Mouse (Mus musculus) G1E (cell line): ENCODE measurements around the gene Ccdc113.

Source experiments
- CTCF ChIP-seq: IDR thresholded peaks from 2 replicates; pipeline ENCODE4 v1.5.1; 2012; ENCODE audit warnings: low read depth, low read length, inconsistent platforms, mixed read lengths
- GATA1 ChIP-seq: IDR thresholded peaks from 2 replicates; pipeline ENCODE4 v1.6.1; 2012; ENCODE audit warnings: borderline replicate concordance, low read length, inconsistent platforms, mixed read lengths
- GATA2 ChIP-seq: IDR thresholded peaks from 2 replicates; pipeline ENCODE4 v1.6.1; 2012; ENCODE audit warnings: low read depth, low read length, inconsistent platforms, borderline replicate concordance
- POLR2AphosphoS5 ChIP-seq: IDR thresholded peaks from 2 replicates; pipeline ENCODE4 v1.6.1; 2012; ENCODE audit warnings: low read depth, low read length, inconsistent platforms; ENCODE audit not compliant: insufficient replicate concordance
- TAL1 ChIP-seq: conservative IDR thresholded peaks from 2 replicates; pipeline ENCODE4 v1.6.1; 2012; ENCODE audit warnings: low read depth, low read length, inconsistent platforms, mixed read lengths

- TF ChIP-seq TAL1 (no peak), CTCF (no peak), GATA1 (no peak), POLR2AphosphoS5 (no peak), GATA2 (no peak)
Measured at GRCm38 (mm10) chr8:95589282-95589681, 55.4 kb downstream of the Ccdc113 start.
